Mouse (Mus musculus) G1E (cell line): ENCODE measurements around the gene Gm572. TPM values are rescaled to one million over a fixed set of nuclear protein-coding genes. Genes with fewer than 3 reads are reported as not detected.

Experiments used
- ATAC-seq: 2 replicates; pipeline ENCODE4 v1.8.0; 2016; ENCODE audit warnings: mild to moderate bottlenecking; ENCODE audit not compliant: insufficient number of reproducible peaks, poor library complexity, low FRiP score, severe bottlenecking; ENCODE audit errors: extremely low read depth
- DNase-seq: peaks from one replicate; pipeline ENCODE4 v3.0.0; 2012; ENCODE audit warnings: low spot score
- H3K27me3 ChIP-seq: 2 replicates; pipeline ENCODE4 v1.6.1; 2012; ENCODE audit warnings: mild to moderate bottlenecking, low read length, inconsistent platforms; ENCODE audit not compliant: insufficient read depth
- H3K36me3 ChIP-seq: replicated peaks from 2 replicates; pipeline ENCODE3; 2012; ENCODE audit warnings: mild to moderate bottlenecking, inconsistent platforms
- H3K4me1 ChIP-seq: 2 replicates; pipeline ENCODE4 v1.6.1; 2012; ENCODE audit warnings: low read depth, low read length, inconsistent platforms, mixed read lengths; ENCODE audit not compliant: insufficient read depth
- H3K4me3 ChIP-seq: 2 replicates; pipeline ENCODE4 v1.5.1; 2012; ENCODE audit warnings: low read depth, mild to moderate bottlenecking, inconsistent platforms, low read length, moderate library complexity, mixed read lengths
- H3K9me3 ChIP-seq: replicated peaks from 2 replicates; pipeline ENCODE4 v1.6.1; 2012; ENCODE audit warnings: inconsistent platforms
- CTCF ChIP-seq: IDR thresholded peaks from 2 replicates; pipeline ENCODE4 v1.5.1; 2012; ENCODE audit warnings: low read depth, low read length, inconsistent platforms, mixed read lengths
- GATA1 ChIP-seq: IDR thresholded peaks from 2 replicates; pipeline ENCODE4 v1.6.1; 2012; ENCODE audit warnings: borderline replicate concordance, low read length, inconsistent platforms, mixed read lengths
- GATA2 ChIP-seq: IDR thresholded peaks from 2 replicates; pipeline ENCODE4 v1.6.1; 2012; ENCODE audit warnings: low read depth, low read length, inconsistent platforms, borderline replicate concordance
- POLR2AphosphoS5 ChIP-seq: IDR thresholded peaks from 2 replicates; pipeline ENCODE4 v1.6.1; 2012; ENCODE audit warnings: low read depth, low read length, inconsistent platforms; ENCODE audit not compliant: insufficient replicate concordance
- TAL1 ChIP-seq: conservative IDR thresholded peaks from 2 replicates; pipeline ENCODE4 v1.6.1; 2012; ENCODE audit warnings: low read depth, low read length, inconsistent platforms, mixed read lengths
- polyA plus RNA-seq: library from polyadenylated mRNA; stranded (reverse); fragments of >175 nt; gene quantifications from 2 replicates; pipeline ENCODE4 v1.2.3, GENCODE M21; 2012
- total RNA-seq, 2 experiments: library from RNA; stranded (forward) in 1 of 2; stranded (reverse) in 1 of 2; fragments of 200-1000 nt in 1 of 2; fragments of >200 nt in 1 of 2; fragmentation: Nextera tagmentation in 1 of 2; gene quantifications; 2 replicates each; pipeline ENCODE4 v1.2.3; 2014 to 2017

Gene Gm572
- total RNA-seq (2014; fragmentation: Nextera tagmentation), result not detected in 2 replicates
- not detected in 2 replicates for total RNA-seq (2017)
- not detected in 2 replicates for polyA plus RNA-seq

DNA sequence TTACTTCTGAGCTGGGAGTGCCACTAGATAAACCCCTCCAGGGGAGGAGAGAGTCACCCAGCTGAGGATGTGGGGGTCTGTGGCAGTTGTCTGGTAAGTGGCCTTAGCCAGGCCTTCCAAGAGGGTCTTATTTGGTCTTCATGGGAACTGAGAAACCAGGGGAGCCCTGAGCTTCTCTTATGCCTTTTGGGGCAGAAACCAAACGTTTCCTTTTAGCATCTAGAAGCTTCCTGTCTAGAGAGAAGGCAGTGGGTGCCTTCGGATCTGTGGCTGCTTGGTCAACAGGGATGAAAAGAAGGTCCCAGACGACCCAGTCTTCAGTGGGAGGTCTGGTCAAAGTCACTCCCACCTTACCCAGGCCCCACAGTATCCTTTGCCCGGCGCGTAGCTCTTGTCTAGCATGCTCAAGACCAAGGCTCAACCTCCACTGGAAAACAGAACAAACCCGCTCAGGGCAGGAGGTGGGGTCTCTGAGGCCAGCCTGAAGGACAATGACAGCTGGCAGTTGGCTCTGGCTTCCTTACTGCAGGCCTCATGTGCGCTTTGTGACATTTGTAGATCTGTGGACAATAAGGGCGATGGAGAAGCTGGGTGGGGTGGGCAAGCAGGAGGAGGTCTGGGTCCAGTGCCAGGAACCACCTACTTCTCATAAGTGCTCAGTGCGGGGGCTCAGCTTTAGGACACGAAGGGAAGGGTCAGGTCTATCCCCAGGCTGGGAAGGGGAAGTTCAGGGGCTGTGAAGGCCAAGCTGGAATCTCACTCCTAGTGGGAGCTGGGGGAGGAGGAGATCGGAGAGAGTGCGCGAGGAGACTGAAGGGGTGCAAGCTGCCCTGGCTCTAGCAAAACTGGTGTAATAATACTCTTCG, at the start of gene Gm572:
Gene Gm572, plus strand, starts transcription at position 27 of the 866 bp plus-strand sequence.
- no peak for ATAC-seq
- no peak for TF ChIP-seq POLR2AphosphoS5
- no peak for TF ChIP-seq GATA1
- TF ChIP-seq TAL1, result no peak
- no peak for TF ChIP-seq CTCF
- no peak for TF ChIP-seq GATA2
- peaks cover 13% of the 10 kb centered on the region for H3K4me1 ChIP-seq
- DNase-seq, result no peak
- no peaks in the 10 kb centered on the region for H3K9me3 ChIP-seq
- H3K4me3 ChIP-seq, result no peak within 1 kb of the TSS
- H3K36me3 ChIP-seq, result no peaks in the 10 kb centered on the region
- H3K27me3 ChIP-seq, result peaks cover 30% of the 10 kb centered on the region

DNA sequence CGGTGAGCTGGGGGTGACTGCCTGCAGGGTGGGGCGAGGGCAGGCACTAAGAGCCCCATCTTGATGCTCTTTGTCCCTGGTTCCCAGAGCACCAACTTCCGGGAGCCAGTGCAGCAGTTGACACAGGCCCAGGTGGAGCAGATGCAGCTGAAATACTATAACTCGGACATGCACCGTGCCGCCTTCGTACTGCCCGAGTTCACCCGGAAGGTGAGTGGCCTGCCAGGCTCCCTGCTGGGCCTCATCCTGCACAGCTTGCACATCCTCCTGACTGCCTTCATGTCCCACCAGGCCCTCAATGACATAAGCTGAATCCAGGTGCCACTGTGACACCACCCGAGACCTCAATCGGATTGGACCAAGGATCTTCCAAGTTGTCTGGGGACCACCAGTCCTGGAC, 49.1 kb upstream of the Gm572 start:
- DNase-seq (no peak), ATAC-seq (no peak)
- Histone ChIP-seq H3K27me3 (no peaks in the 10 kb centered on the region; the same call in 1 of the 2 replicates), H3K36me3 (peaks cover 72% of the 10 kb centered on the region), H3K9me3 (peaks cover 2% of the 10 kb centered on the region; the same call in 1 of the 2 replicates), H3K4me3 (peak overlapping the region; percentile 98; the same call in 1 of the 2 replicates), H3K4me1 (peaks cover 50% of the 10 kb centered on the region)
- TF ChIP-seq CTCF (no peak), GATA1 (no peak), TAL1 (no peak), POLR2AphosphoS5 (no peak), GATA2 (no peak)

DNA sequence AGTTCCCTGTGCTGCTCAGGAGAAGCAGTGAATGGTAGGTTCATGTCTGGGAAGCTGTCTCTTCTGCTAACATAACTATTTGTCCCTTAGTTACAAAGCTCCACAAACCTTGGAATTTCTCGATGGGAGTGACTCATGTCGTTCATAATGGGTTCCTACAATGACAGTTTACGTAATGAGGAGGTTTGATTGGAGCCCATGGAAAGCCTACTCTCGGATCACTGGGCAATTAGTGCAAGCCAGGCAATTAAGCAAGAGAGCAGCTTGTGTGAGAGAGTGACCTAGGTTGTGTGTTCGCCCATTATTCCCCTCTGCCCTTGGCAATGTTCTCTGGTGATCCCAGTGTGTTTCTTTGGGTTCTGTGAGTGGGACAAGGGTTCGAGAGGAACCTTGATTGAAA, 47.2 kb upstream of the Gm572 start:
- no peak for TF ChIP-seq CTCF
- no peak for TF ChIP-seq TAL1
- no peak for TF ChIP-seq POLR2AphosphoS5
- H3K4me3 ChIP-seq, result no peak overlapping the region
- H3K27me3 ChIP-seq, result no peaks in the 10 kb centered on the region; the same call in 1 of the 2 replicates
- peaks cover 51% of the 10 kb centered on the region for H3K4me1 ChIP-seq
- ATAC-seq (no peak), DNase-seq (no peak)
- H3K9me3 ChIP-seq, result peaks cover 2% of the 10 kb centered on the region; the same call in 1 of the 2 replicates
- H3K36me3 ChIP-seq, result peaks cover 88% of the 10 kb centered on the region

DNA sequence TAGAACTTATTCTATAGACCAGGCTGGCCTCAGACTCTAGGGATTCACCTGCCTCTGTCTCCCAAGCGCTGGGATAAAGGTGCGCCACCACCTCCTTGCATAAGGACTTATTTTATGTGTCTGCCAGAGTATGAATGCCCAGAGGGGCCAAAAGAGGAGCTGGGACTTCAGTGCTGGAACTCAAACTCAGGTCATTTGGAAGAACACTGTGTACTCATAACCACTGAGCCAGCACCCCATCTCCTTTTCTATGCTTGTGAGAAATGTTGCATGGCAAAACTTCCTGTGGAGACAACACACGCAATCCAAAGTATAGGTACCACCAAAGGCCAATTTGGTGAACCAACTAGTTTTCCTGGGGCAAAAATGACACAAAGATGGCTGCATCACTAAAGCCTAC, 46.4 kb upstream of the Gm572 start:
- Histone ChIP-seq H3K27me3 (no peaks in the 10 kb centered on the region; the same call in 1 of the 2 replicates), H3K4me3 (no peak overlapping the region), H3K4me1 (peaks cover 51% of the 10 kb centered on the region), H3K9me3 (peaks cover 2% of the 10 kb centered on the region; the same call in 1 of the 2 replicates), H3K36me3 (peaks cover 93% of the 10 kb centered on the region)
- no peak for ATAC-seq
- no peak for TF ChIP-seq GATA2
- TF ChIP-seq CTCF, result no peak
- TF ChIP-seq POLR2AphosphoS5, result no peak
- TF ChIP-seq GATA1, result no peak
- TF ChIP-seq TAL1, result no peak
- no peak for DNase-seq

DNA sequence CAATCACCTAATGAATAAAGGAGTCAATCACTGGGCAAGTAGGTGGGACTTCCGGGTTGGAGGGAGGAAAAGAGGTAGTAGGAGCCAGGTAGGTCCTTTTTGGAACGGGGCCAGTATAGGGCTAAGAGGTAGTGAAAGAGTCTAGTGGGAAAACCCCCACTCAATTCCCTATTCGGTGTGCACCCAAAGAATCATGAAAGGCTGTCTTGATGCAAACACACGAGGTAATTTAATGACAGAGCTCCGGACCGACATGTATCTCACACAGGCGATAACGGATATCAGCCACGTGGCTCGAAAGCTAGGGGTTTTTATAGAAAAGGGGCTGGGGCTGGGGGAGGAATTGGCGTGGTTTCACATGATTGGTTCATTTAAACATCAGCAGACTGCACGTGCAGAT, 44.3 kb upstream of the Gm572 start:
- ATAC-seq (no peak), DNase-seq (no peak)
- H3K4me3 ChIP-seq, result no peak overlapping the region
- H3K4me1 ChIP-seq, result peaks cover 35% of the 10 kb centered on the region
- TF ChIP-seq GATA1 (no peak), CTCF (no peak), GATA2 (no peak), TAL1 (no peak), POLR2AphosphoS5 (no peak)
- peaks cover 2% of the 10 kb centered on the region; the same call in 1 of the 2 replicates for H3K9me3 ChIP-seq
- H3K36me3 ChIP-seq, result peaks cover 93% of the 10 kb centered on the region
- H3K27me3 ChIP-seq, result no peaks in the 10 kb centered on the region; the same call in 1 of the 2 replicates

DNA sequence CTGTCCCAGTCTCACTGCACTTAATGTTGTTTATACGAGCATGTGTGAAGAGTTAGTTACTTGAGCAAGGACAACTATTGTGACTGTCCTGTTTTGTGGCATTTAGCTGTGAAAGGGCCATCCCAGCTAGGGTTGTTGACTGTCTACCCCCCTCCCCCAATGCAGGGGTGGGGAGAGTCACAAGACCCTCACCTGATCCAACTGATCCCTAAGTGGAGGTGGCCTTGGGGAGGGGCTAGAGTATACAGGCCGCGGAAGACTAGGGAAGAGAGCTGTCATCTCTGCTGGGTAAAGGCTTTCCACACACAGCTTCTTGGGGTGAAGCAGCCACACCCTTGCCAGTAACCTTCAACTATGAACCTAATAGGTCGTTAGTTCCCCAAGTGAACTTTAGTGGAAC, 42.8 kb upstream of the Gm572 start:
- peaks cover 2% of the 10 kb centered on the region; the same call in 1 of the 2 replicates for H3K9me3 ChIP-seq
- DNase-seq (no peak), ATAC-seq (no peak)
- H3K4me3 ChIP-seq, result no peak overlapping the region
- peaks cover 28% of the 10 kb centered on the region for H3K4me1 ChIP-seq
- H3K27me3 ChIP-seq, result no peaks in the 10 kb centered on the region
- H3K36me3 ChIP-seq, result peaks cover 91% of the 10 kb centered on the region
- TF ChIP-seq GATA2, result no peak
- no peak for TF ChIP-seq CTCF
- TF ChIP-seq TAL1, result no peak
- no peak for TF ChIP-seq GATA1
- TF ChIP-seq POLR2AphosphoS5, result no peak
